Mouse (Mus musculus): Measurements from ENCODE around the gene Sec22a.
A peak's percentile ranks its signal among the peaks of the same experiment; 100 is the strongest.

Sec22a gene

GRCm38 (mm10) chr16:35363150-35364062 is at the start of gene Sec22a:
Gene Sec22a, minus strand, starts transcription at chr16:35363918.
- DNase-seq (ENCODE audit: low read depth, low spot score), result peak; percentile 90

GRCm38 (mm10) chr16:35406706-35407105 is 43.0 kb upstream of the Sec22a start:
- no peak for DNase-seq (ENCODE audit: low read depth, low spot score)

- no peak for DNase-seq (ENCODE audit: low read depth, low spot score)
Observed at GRCm38 (mm10) chr16:35406166-35406565, 42.4 kb upstream of the Sec22a start.

GRCm38 (mm10) chr16:35405348-35406080 is 41.8 kb upstream of the Sec22a start:
- DNase-seq (ENCODE audit: low read depth, low spot score), result no peak

- DNase-seq (ENCODE audit: low read depth, low spot score), result no peak
Observed at GRCm38 (mm10) chr16:35404864-35405263, 41.1 kb upstream of the Sec22a start.

- no peak for DNase-seq (ENCODE audit: low read depth, low spot score)
Observed at GRCm38 (mm10) chr16:35403891-35404290, 40.2 kb upstream of the Sec22a start.

- no peak for DNase-seq (ENCODE audit: low read depth, low spot score)
Observed at GRCm38 (mm10) chr16:35403356-35403755, 39.6 kb upstream of the Sec22a start.

GRCm38 (mm10) chr16:35392813-35393212 is 29.1 kb upstream of the Sec22a start:
- no peak for DNase-seq (ENCODE audit: low read depth, low spot score)

GRCm38 (mm10) chr16:35385654-35386053 is 21.9 kb upstream of the Sec22a start:
- no peak for DNase-seq (ENCODE audit: low read depth, low spot score)

- no peak for DNase-seq (ENCODE audit: low read depth, low spot score)
Observed at GRCm38 (mm10) chr16:35380048-35380447, 16.3 kb upstream of the Sec22a start.

GRCm38 (mm10) chr16:35379344-35379743 is 15.6 kb upstream of the Sec22a start:
- DNase-seq (ENCODE audit: low read depth, low spot score), result no peak

- no peak for DNase-seq (ENCODE audit: low read depth, low spot score)
Observed at GRCm38 (mm10) chr16:35364063-35364428, 328 bp upstream of the Sec22a start.

- DNase-seq (ENCODE audit: low read depth, low spot score), result no peak
Observed at GRCm38 (mm10) chr16:35362221-35362620, 1.5 kb downstream of the Sec22a start.

- peak; percentile 36 for DNase-seq (ENCODE audit: low read depth, low spot score)
Observed at GRCm38 (mm10) chr16:35360593-35360992, 3.1 kb downstream of the Sec22a start.

- no peak for DNase-seq (ENCODE audit: low read depth, low spot score)
Observed at GRCm38 (mm10) chr16:35357449-35357848, 6.3 kb downstream of the Sec22a start.

- DNase-seq (ENCODE audit: low read depth, low spot score), result no peak
Observed at GRCm38 (mm10) chr16:35330451-35330850, 33.3 kb downstream of the Sec22a start.

GRCm38 (mm10) chr16:35319773-35320172 is 43.9 kb downstream of the Sec22a start:
- DNase-seq (ENCODE audit: low read depth, low spot score), result no peak

- DNase-seq (ENCODE audit: low read depth, low spot score), result peak; percentile 13
Observed at GRCm38 (mm10) chr16:35319335-35319734, 44.4 kb downstream of the Sec22a start.

- DNase-seq (ENCODE audit: low read depth, low spot score), result no peak
Observed at GRCm38 (mm10) chr16:35318397-35318796, 45.3 kb downstream of the Sec22a start.

- DNase-seq (ENCODE audit: low read depth, low spot score), result no peak
Observed at GRCm38 (mm10) chr16:35317460-35317859, 46.3 kb downstream of the Sec22a start.

GRCm38 (mm10) chr16:35316856-35317264 is 46.9 kb downstream of the Sec22a start:
- DNase-seq (ENCODE audit: low read depth, low spot score), result no peak

GRCm38 (mm10) chr16:35315496-35315895 is 48.2 kb downstream of the Sec22a start:
- DNase-seq (ENCODE audit: low read depth, low spot score), result no peak

GRCm38 (mm10) chr16:35311586-35311985 is 52.1 kb downstream of the Sec22a start:
- DNase-seq (ENCODE audit: low read depth, low spot score), result no peak
